Mouse (Mus musculus) adipocyte (in vitro differentiated cells): Measurements from ENCODE around the gene Eme2.

Source experiments
- DNase-seq: peaks from one replicate; pipeline ENCODE4 v3.0.0-alpha.2; 2016; ENCODE audit warnings: low spot score

Gene Eme2

GRCm38 (mm10) chr17:24874989-24875388, 19.9 kb downstream of the Eme2 start:
- no peak for DNase-seq

GRCm38 (mm10) chr17:24874405-24874745, 20.5 kb downstream of the Eme2 start:
- no peak for DNase-seq

GRCm38 (mm10) chr17:24873695-24874404, 21.0 kb downstream of the Eme2 start:
- DNase-seq, result no peak

GRCm38 (mm10) chr17:24867914-24868313, 27.0 kb downstream of the Eme2 start:
- DNase-seq, result no peak

GRCm38 (mm10) chr17:24865776-24866175, 29.1 kb downstream of the Eme2 start, which contains the start of gene Igfals:
TSS of gene Igfals (plus strand) at chr17:24865997.
- no peak for DNase-seq

- no peak for DNase-seq
These were observed 33.1 kb downstream of the Eme2 start for GRCm38 (mm10) chr17:24861785-24862184.

GRCm38 (mm10) chr17:24860076-24860475, 34.8 kb downstream of the Eme2 start:
- DNase-seq, result no peak

- no peak for DNase-seq
These were observed 35.9 kb downstream of the Eme2 start for GRCm38 (mm10) chr17:24858967-24859366.

- no peak for DNase-seq
These were observed 36.9 kb downstream of the Eme2 start for GRCm38 (mm10) chr17:24857831-24858470.

GRCm38 (mm10) chr17:24856589-24856988, 38.3 kb downstream of the Eme2 start:
- no peak for DNase-seq

GRCm38 (mm10) chr17:24855838-24856464, 38.9 kb downstream of the Eme2 start:
- peak; percentile 42 for DNase-seq

- no peak for DNase-seq
These were observed 43.3 kb downstream of the Eme2 start for GRCm38 (mm10) chr17:24851381-24852125.

- DNase-seq, result no peak
These were observed 44.1 kb downstream of the Eme2 start for GRCm38 (mm10) chr17:24850773-24851127.

GRCm38 (mm10) chr17:24850065-24850772, 44.7 kb downstream of the Eme2 start, which contains the start of gene Fahd1:
TSS of gene Fahd1 (minus strand) at chr17:24850364.
- DNase-seq, result peak; percentile 99

GRCm38 (mm10) chr17:24849733-24850064, 45.2 kb downstream of the Eme2 start:
- DNase-seq, result no peak

GRCm38 (mm10) chr17:24848600-24849031, 46.3 kb downstream of the Eme2 start:
- peak; percentile 21 for DNase-seq

- peak; percentile 23 for DNase-seq
These were observed 47.5 kb downstream of the Eme2 start for GRCm38 (mm10) chr17:24847386-24847785.

GRCm38 (mm10) chr17:24844525-24844924, 50.4 kb downstream of the Eme2 start:
- DNase-seq, result no peak

- peak; percentile 40 for DNase-seq
These were observed 52.3 kb downstream of the Eme2 start for GRCm38 (mm10) chr17:24842631-24843030.

GRCm38 (mm10) chr17:24841133-24841532, 53.8 kb downstream of the Eme2 start:
- DNase-seq, result no peak

- DNase-seq, result no peak
These were observed 54.5 kb downstream of the Eme2 start for GRCm38 (mm10) chr17:24840341-24840740.

- no peak for DNase-seq
These were observed 55.0 kb downstream of the Eme2 start, which contains the start of gene Hagh for GRCm38 (mm10) chr17:24839842-24840241. TSS of gene Hagh (plus strand) at chr17:24840143.
